Mouse (Mus musculus) lung, postnatal 0 days (tissue): ENCODE measurements around the gene Polr3h. TPM values are rescaled to one million over a fixed set of nuclear protein-coding genes. Genes with fewer than 3 reads are reported as not detected.
"Not testable (repeated sequence)": the region's sequence is repeated elsewhere in the genome, so short reads cannot be mapped to it uniquely, and the experiment has no call there.

Source experiments
- ATAC-seq: fragments of 200-750 bp; cut with Nextera tagmentation; 2 replicates; pipeline ENCODE4 v1.8.0; 2017; ENCODE audit warnings: moderate library complexity
- DNase-seq: peaks from one replicate; pipeline ENCODE4 v3.0.0-alpha.2; 2016; ENCODE audit warnings: low spot score
- H3K27ac ChIP-seq: fragments of 300-500 bp; sonication (generic); 2 replicates; pipeline ENCODE4 v1.5.1; 2014; ENCODE audit warnings: antibody characterized with exemption, mild to moderate bottlenecking, low read length, mixed read lengths
- H3K27me3 ChIP-seq: fragments of 300-500 bp; sonication (generic); replicated peaks from 2 replicates; pipeline ENCODE4 v1.6.1; 2014; ENCODE audit warnings: low read length, mixed read lengths; ENCODE audit not compliant: insufficient read depth
- H3K36me3 ChIP-seq: fragments of 300-500 bp; sonication (generic); 2 replicates; pipeline ENCODE4 v1.6.1; 2014; ENCODE audit warnings: low read length, mixed read lengths; ENCODE audit not compliant: insufficient read depth
- H3K4me1 ChIP-seq: fragments of 300-500 bp; sonication (generic); 2 replicates; pipeline ENCODE4 v1.6.1; 2014; ENCODE audit warnings: antibody characterized with exemption, low read depth, low read length, mixed read lengths; ENCODE audit not compliant: insufficient read depth
- H3K4me2 ChIP-seq: fragments of 300-500 bp; sonication (generic); replicated peaks from 2 replicates; pipeline ENCODE4 v1.6.1; 2014; ENCODE audit warnings: low read depth, mild to moderate bottlenecking, low read length, moderate library complexity, mixed read lengths
- H3K4me3 ChIP-seq: fragments of 300-500 bp; sonication (generic); 2 replicates; pipeline ENCODE4 v1.5.1; 2014; ENCODE audit warnings: low read depth, low read length
- H3K9ac ChIP-seq: fragments of 300-500 bp; sonication (generic); replicated peaks from 2 replicates; pipeline ENCODE4 v1.6.1; 2014; ENCODE audit warnings: low read depth, mild to moderate bottlenecking
- H3K9me3 ChIP-seq: fragments of 300-500 bp; sonication (generic); 2 replicates; pipeline ENCODE4 v1.6.1; 2016; ENCODE audit warnings: low read length, mixed read lengths
- CTCF ChIP-seq: IDR thresholded peaks from 2 replicates; pipeline ENCODE4 v1.5.1; 2016; ENCODE audit warnings: antibody characterized with exemption, mild to moderate bottlenecking
- EP300 ChIP-seq: IDR thresholded peaks from 2 replicates; pipeline ENCODE4 v1.6.1; 2016; ENCODE audit warnings: antibody characterized with exemption, mild to moderate bottlenecking, control low read depth
- WGBS: fragments of 180-500 bp; shearing (Covaris S2); extraction: QIAGEN DNeasy Blood & Tissue Kit; methylation state at CpG from one replicate; pipeline ENCODE4 v1.1.7; 2014; 5-methylcytosine and 5-hydroxymethylcytosine counted together
- polyA plus RNA-seq: library from polyadenylated mRNA; unstranded; fragments of >200 nt; fragmentation: Nextera tagmentation; extraction: Ambion mirVana; gene quantifications from 2 replicates; pipeline ENCODE4 v1.2.1, GENCODE M21; 2015

Polr3h gene
- polyA plus RNA-seq, 1 experiment from 2014 or later, result 43.1 TPM

DNA sequence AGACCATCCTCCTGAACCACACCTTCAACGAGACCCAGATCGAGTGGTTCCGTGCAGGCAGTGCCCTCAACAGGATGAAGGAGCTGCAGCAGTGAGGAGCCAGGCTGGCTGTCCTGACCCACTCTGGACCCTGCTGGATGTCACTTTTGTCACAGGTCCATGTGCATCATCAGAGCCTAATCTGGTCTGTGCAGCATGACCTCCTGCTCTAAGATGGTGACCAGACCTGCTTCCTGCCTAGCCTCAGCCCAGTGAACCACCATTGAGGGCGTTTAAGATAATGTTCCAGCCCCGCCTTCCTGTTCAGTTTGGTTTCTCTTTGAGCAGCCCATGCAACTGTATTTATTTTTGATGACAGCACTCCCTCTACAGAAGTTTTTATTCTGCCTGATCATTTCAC lies 11.4 kb downstream of the Polr3h start:
- Histone ChIP-seq H3K4me1 (no peaks in the 10 kb centered on the region), H3K27me3 (no peaks in the 10 kb centered on the region), H3K4me3 (no peak overlapping the region), H3K36me3 (peaks cover 35% of the 10 kb centered on the region; the same call in 1 of the 2 replicates), H3K4me2 (no peak overlapping the region), H3K9me3 (no peaks in the 10 kb centered on the region), H3K9ac (no peak overlapping the region), H3K27ac (no peak overlapping the region)
- WGBS, result 76% methylated on average over 5 of the region's 5 CpGs
- ATAC-seq (no peak), DNase-seq (no peak)
- TF ChIP-seq EP300, result no peak
- no peak for TF ChIP-seq CTCF

DNA sequence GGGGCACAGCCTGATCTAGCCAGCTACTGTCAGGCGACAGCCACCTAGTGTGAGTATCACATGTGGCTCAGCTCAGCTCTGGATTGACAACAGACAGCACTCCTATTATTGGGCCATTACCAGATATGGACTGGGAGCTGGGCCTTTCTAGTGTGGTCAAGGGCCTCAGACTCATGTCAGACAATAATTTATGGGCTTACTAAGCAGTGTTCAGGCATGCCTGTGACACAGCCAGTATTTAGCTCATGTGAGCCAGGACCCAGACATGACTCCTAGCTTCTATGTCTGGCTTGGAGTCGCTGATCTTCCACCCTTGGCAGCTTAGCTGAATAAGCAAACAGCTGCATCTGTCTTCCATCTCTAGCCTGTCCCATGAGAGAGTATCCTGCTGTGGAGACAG lies 13.5 kb downstream of the Polr3h start:
- ATAC-seq (no peak), DNase-seq (no peak)
- TF ChIP-seq CTCF, result no peak
- no peak overlapping the region for H3K9ac ChIP-seq
- H3K27ac ChIP-seq, result no peak overlapping the region
- H3K9me3 ChIP-seq, result no peaks in the 10 kb centered on the region
- H3K4me1 ChIP-seq, result no peaks in the 10 kb centered on the region
- H3K4me3 ChIP-seq, result no peak overlapping the region
- WGBS, result 73% methylated on average over 2 of the region's 2 CpGs
- H3K27me3 ChIP-seq, result no peaks in the 10 kb centered on the region
- no peak overlapping the region for H3K4me2 ChIP-seq
- peaks cover 43% of the 10 kb centered on the region; the same call in 1 of the 2 replicates for H3K36me3 ChIP-seq

DNA sequence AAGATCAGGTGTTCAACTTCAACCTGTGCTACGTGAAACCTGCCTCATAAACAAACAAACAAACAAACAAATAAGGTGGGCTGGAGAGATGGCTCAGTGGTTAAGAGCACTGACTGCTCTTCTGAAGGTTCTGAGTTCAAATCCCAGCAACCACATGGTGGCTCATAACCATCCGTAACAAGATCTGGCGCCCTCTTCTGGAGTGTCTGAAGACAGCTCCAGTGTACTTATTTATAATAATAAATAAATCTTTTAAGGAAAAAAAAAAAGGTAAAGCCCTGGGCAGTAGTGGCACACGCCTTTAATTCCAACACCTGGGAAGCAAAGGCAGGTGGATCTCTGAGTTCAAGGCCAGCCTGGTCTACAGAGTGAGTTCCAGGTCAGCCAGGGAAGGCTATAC lies 17.3 kb downstream of the Polr3h start:
- TF ChIP-seq CTCF, result peak; percentile 28
- WGBS, result 86% methylated on average over 4 of the region's 4 CpGs
- not testable (repeated sequence) for H3K9ac ChIP-seq, DNase-seq, H3K4me2 ChIP-seq, ATAC-seq, H3K27ac ChIP-seq, H3K27me3 ChIP-seq, H3K4me3 ChIP-seq, H3K4me1 ChIP-seq, H3K9me3 ChIP-seq
- peaks cover 33% of the 10 kb centered on the region; the same call in 1 of the 2 replicates for H3K36me3 ChIP-seq

DNA sequence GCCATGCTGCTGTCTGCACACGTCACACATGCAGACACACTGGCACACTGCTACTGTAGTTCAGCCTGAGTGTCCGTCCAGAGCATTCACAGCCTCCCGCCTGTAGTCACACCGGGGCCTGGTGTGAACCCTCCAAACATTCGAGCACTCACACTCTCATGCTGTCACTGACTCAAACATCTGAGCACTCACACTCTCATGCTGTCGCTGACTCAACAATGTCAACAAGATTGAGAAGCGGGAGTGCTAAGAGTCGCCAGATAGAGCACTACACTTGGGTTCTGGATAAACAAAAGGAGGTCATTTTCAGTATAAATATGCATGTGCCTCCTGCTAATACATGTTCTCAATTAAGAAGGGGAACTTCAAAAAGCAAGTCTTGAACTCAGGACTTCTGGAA lies 18.1 kb downstream of the Polr3h start:
- no peak overlapping the region for H3K4me2 ChIP-seq
- ATAC-seq (peak; percentile 65), DNase-seq (peak; percentile 62)
- H3K9ac ChIP-seq, result no peak overlapping the region
- no peaks in the 10 kb centered on the region for H3K9me3 ChIP-seq
- no peaks in the 10 kb centered on the region for H3K27me3 ChIP-seq
- WGBS, result 63% methylated on average over 8 of the region's 8 CpGs
- TF ChIP-seq CTCF, result no peak
- peak; percentile 30; the same call in 1 of the 2 replicates for TF ChIP-seq EP300
- no peak overlapping the region for H3K4me3 ChIP-seq
- no peaks in the 10 kb centered on the region for H3K4me1 ChIP-seq
- peaks cover 27% of the 10 kb centered on the region; the same call in 1 of the 2 replicates for H3K36me3 ChIP-seq
- no peak overlapping the region for H3K27ac ChIP-seq

DNA sequence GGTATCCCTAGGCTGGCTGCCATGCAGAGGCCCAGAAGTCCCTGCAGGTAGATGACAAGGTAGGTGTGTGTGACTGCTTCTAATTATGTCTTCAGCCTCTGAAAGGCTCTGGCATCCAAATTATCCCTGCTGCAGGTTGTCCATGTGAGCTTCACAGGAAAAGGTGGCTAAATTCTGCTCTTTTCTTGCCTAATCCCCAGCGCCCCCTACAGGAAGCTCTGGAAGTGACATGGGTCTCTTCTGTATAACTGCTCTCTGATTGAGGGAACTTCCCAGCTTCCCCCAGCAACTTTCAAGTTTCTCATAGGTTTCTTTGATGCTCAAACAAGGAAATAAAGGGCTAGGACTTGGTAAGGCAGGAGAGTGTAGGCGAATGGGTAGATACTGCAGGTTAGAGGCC lies 21.1 kb downstream of the Polr3h start:
- ATAC-seq, result peak; percentile 37; the same call in 1 of the 2 replicates
- DNase-seq, result peak; percentile 81
- TF ChIP-seq CTCF (peak; percentile 85), EP300 (no peak)

DNA sequence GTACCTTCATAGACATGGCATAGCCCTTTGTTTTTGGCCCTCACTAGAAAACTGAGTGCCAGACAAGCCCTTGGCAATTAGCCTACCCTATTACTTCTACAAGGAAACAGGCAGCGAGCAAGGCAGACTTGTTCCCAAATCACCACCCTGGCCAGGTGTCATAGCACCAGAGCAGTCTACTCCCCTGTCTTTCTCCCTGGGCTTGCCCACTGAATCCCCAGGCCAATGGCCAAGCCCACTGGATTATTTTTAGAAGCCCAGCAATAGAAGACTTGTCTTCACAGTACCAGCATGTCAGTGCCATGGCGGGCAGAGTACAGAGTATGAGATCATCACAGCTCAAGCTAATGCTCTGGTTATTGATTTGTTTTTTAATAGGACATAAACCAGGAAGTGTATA lies 27.3 kb downstream of the Polr3h start:
- Histone ChIP-seq H3K36me3 (peaks cover 9% of the 10 kb centered on the region; the same call in 1 of the 2 replicates), H3K4me1 (no peaks in the 10 kb centered on the region), H3K4me3 (no peak overlapping the region), H3K27me3 (no peaks in the 10 kb centered on the region), H3K4me2 (no peak overlapping the region), H3K9me3 (no peaks in the 10 kb centered on the region), H3K9ac (no peak overlapping the region), H3K27ac (no peak overlapping the region)
- TF ChIP-seq EP300 (no peak), CTCF (no peak)
- no peak for ATAC-seq
- WGBS, result 88% methylated on average over 2 of the region's 2 CpGs
- no peak for DNase-seq

More for the DNA sequence above, 21.1 kb downstream of the Polr3h start:
- no peaks in the 10 kb centered on the region for H3K27me3 ChIP-seq
- no peak overlapping the region for H3K4me2 ChIP-seq
- H3K4me1 ChIP-seq, result no peaks in the 10 kb centered on the region
- peaks cover 17% of the 10 kb centered on the region for H3K36me3 ChIP-seq
- no peak overlapping the region for H3K27ac ChIP-seq
- H3K9me3 ChIP-seq, result no peaks in the 10 kb centered on the region
- WGBS, result 36% methylated on average over 2 of the region's 2 CpGs
- H3K9ac ChIP-seq, result no peak overlapping the region
- H3K4me3 ChIP-seq, result no peak overlapping the region
